Comparison of ENCODE assay signal across 7 mouse cellular contexts in the genomic region with DNA sequence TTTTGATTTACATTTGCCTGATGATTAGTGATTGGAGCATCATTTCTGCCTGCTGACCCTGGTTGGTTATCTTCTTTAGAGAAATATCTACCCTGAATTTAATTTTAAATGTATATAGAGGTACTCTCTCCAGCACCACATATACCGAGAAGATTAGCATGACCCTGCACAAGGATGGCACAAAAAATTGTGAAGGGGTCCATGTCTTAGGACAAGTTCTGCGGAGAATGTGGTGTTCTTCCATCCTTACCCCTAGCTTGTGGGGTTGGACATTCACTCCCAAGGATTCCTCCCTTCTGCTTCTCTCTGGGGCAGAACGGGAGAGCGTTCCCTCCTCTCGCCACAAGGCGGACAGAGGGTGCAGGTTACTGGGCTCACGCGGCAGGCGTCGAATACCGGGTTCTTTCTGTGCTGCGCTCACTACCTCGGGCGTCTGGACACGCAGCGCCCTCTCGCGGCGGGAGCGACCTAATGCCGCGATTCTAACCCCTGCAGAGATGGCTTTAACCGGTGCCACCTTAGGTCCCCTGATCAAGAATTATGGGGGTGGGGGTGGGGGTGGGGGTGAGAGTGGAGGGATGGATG.
DNase-seq lines count a peak whose midpoint lies in the region; ATAC-seq and TF ChIP-seq lines count a peak whose summit lies in the region.

No protein-coding gene starts in this region.

- H3K27ac ChIP-seq in embryonic facial prominence, embryonic 11.5 days (replicated peaks; ENCODE audit: low read depth, low read length) = no peak overlapping the region
- no peak overlapping the region for H3K27ac ChIP-seq in heart, adult 2 months
- H3K27ac ChIP-seq in limb, embryonic 13.5 days = no peak overlapping the region
- no peak overlapping the region for H3K27ac ChIP-seq in midbrain, embryonic 16.5 days (ENCODE audit: low read length)
- H3K27ac ChIP-seq in spleen, adult 2 months (ENCODE audit: insufficient read depth, low read length) = no peak overlapping the region

- no peaks in the 10 kb centered on the region for H3K36me3 ChIP-seq in embryonic facial prominence, embryonic 11.5 days (replicated peaks; ENCODE audit: control insufficient read depth, insufficient read depth, low read depth, low read length)
- no peaks in the 10 kb centered on the region for H3K36me3 ChIP-seq in heart, adult 2 months (ENCODE audit: control insufficient read depth, insufficient read depth, low read length)
- H3K36me3 ChIP-seq in limb, embryonic 13.5 days = no peaks in the 10 kb centered on the region
- no peaks in the 10 kb centered on the region for H3K36me3 ChIP-seq in midbrain, embryonic 16.5 days (ENCODE audit: control insufficient read depth, insufficient read depth, low read length)
- no peaks in the 10 kb centered on the region for H3K36me3 ChIP-seq in spleen, adult 2 months (ENCODE audit: control insufficient read depth, insufficient read depth, low read length)

- H3K9ac ChIP-seq in embryonic facial prominence, embryonic 11.5 days (replicated peaks; ENCODE audit: low read length) = no peak overlapping the region
- H3K9ac ChIP-seq in heart, adult 2 months (ENCODE audit: low read depth, low read length) = no peak overlapping the region
- no peak overlapping the region for H3K9ac ChIP-seq in limb, embryonic 13.5 days
- no peak overlapping the region for H3K9ac ChIP-seq in midbrain, embryonic 16.5 days (ENCODE audit: low read depth, low read length)

- TF ChIP-seq CTCF in heart, adult 2 months (IDR thresholded peaks at IDR 0.05) = peak; percentile 76
- TF ChIP-seq CTCF in spleen, adult 2 months (IDR thresholded peaks at IDR 0.05; ENCODE audit: extremely low read depth, insufficient read depth, insufficient read length, insufficient replicate concordance) = peak; percentile 78

- no peak for TF ChIP-seq EP300 in heart, adult 2 months (IDR thresholded peaks at IDR 0.05; ENCODE audit: insufficient read depth, low read depth, low read length)

- intact Hi-C loops in heart, adult 2 months (cut with DNase I) = no loop called here

- DNase-seq in adrenal gland, postnatal 14 days = peak; percentile 93
- peak; percentile 93 for DNase-seq in embryonic facial prominence, embryonic 11.5 days (ENCODE audit: low spot score)
- DNase-seq in heart, adult 2 months = peak; percentile 67 to 72
- peak; percentile 64 to 75 for DNase-seq in kidney, adult 8-10 months
- peak; percentile 52 to 70 for DNase-seq in spleen, adult 2 months (ENCODE audit: low read depth in 1 of 2, low spot score in 2 of 2)

- 6% methylated on average over 23 of the region's 23 CpGs for WGBS in embryonic facial prominence, embryonic 11.5 days
- 5% methylated on average over 23 of the region's 23 CpGs for WGBS in heart, adult 2 months
- 6% methylated on average over 23 of the region's 23 CpGs for WGBS in limb, embryonic 13.5 days
- 4% methylated on average over 23 of the region's 23 CpGs for WGBS in midbrain, embryonic 16.5 days
- WGBS in spleen, adult 2 months = 7% methylated on average over 23 of the region's 23 CpGs

- no peak for TF ChIP-seq POLR2A in heart, adult 2 months (IDR thresholded peaks at IDR 0.05; ENCODE audit: insufficient read depth, low read depth, low read length)
- no peak for TF ChIP-seq POLR2A in spleen, adult 2 months (IDR thresholded peaks at IDR 0.05; ENCODE audit: low read depth, low read length)

- H3K4me3 ChIP-seq in embryonic facial prominence, embryonic 11.5 days (ENCODE audit: low read depth, low read length) = no peak overlapping the region
- no peak overlapping the region for H3K4me3 ChIP-seq in heart, adult 2 months
- H3K4me3 ChIP-seq in limb, embryonic 13.5 days = no peak overlapping the region
- H3K4me3 ChIP-seq in midbrain, embryonic 16.5 days (ENCODE audit: low read depth, low read length) = no peak overlapping the region
- no peak overlapping the region for H3K4me3 ChIP-seq in spleen, adult 2 months (ENCODE audit: extremely low read depth, insufficient read depth, insufficient read length)

- H3K79me2 ChIP-seq in heart, adult 2 months (replicated peaks; ENCODE audit: control insufficient read depth, insufficient read depth, low read length) = no peaks in the 10 kb centered on the region

- no peaks in the 10 kb centered on the region for H3K27me3 ChIP-seq in embryonic facial prominence, embryonic 11.5 days (ENCODE audit: control insufficient read depth, insufficient read depth, low read length)
- H3K27me3 ChIP-seq in heart, adult 2 months (ENCODE audit: control insufficient read depth, insufficient read depth, low read length) = 0 out of 2 replicates have a peak, but pooled peaks cover 1% of the 10 kb centered on the region
- no peaks in the 10 kb centered on the region for H3K27me3 ChIP-seq in limb, embryonic 13.5 days
- H3K27me3 ChIP-seq in midbrain, embryonic 16.5 days (ENCODE audit: control insufficient read depth, insufficient read depth, low read depth, low read length) = peaks cover 3% of the 10 kb centered on the region; the same call in 1 of the 2 replicates
- no peaks in the 10 kb centered on the region; the same call in 1 of the 2 replicates for H3K27me3 ChIP-seq in spleen, adult 2 months (ENCODE audit: control insufficient read depth, insufficient read depth, low read length)

- H3K4me1 ChIP-seq in embryonic facial prominence, embryonic 11.5 days (ENCODE audit: control insufficient read depth, insufficient read depth, low read length) = no peaks in the 10 kb centered on the region
- H3K4me1 ChIP-seq in heart, adult 2 months (ENCODE audit: control insufficient read depth, insufficient read depth, low read length) = no peaks in the 10 kb centered on the region
- H3K4me1 ChIP-seq in limb, embryonic 13.5 days = no peaks in the 10 kb centered on the region; the same call in 1 of the 2 replicates
- no peaks in the 10 kb centered on the region for H3K4me1 ChIP-seq in midbrain, embryonic 16.5 days (ENCODE audit: control insufficient read depth, insufficient read depth, low read length)
- H3K4me1 ChIP-seq in spleen, adult 2 months (ENCODE audit: control insufficient read depth, insufficient read depth, insufficient read length) = no peaks in the 10 kb centered on the region

- ATAC-seq in embryonic facial prominence, embryonic 11.5 days (replicated peaks; ENCODE audit: insufficient number of reproducible peaks, low FRiP score, low TSS enrichment, low read depth) = peak; percentile 79
- peak; percentile 83 for ATAC-seq in limb, embryonic 13.5 days (ENCODE audit: low FRiP score, low read depth)
- ATAC-seq in midbrain, embryonic 16.5 days = peak; percentile 60

- no peaks in the 10 kb centered on the region for H3K9me3 ChIP-seq in embryonic facial prominence, embryonic 11.5 days (replicated peaks; ENCODE audit: control insufficient read depth, low read length)
- H3K9me3 ChIP-seq in limb, embryonic 13.5 days = no peaks in the 10 kb centered on the region
- no peaks in the 10 kb centered on the region; the same call in 1 of the 2 replicates for H3K9me3 ChIP-seq in midbrain, embryonic 16.5 days (replicated peaks; ENCODE audit: control insufficient read depth, low read length, poor library complexity, severe bottlenecking)

- no peak overlapping the region for H3K4me2 ChIP-seq in embryonic facial prominence, embryonic 11.5 days (ENCODE audit: low read depth, low read length)
- peak overlapping the region; percentile 4; the same call in 1 of the 2 replicates for H3K4me2 ChIP-seq in limb, embryonic 13.5 days (replicated peaks)
- H3K4me2 ChIP-seq in midbrain, embryonic 16.5 days (ENCODE audit: low read length) = 0 out of 2 replicates have a peak overlapping the region, but pooled peaks have one; percentile 21
